Mouse (Mus musculus) left cerebral cortex, postnatal 36 days (tissue): ENCODE data around the gene Armc2. TPM values are rescaled to one million over a fixed set of nuclear protein-coding genes. Genes with fewer than 3 reads are reported as not detected.

ENCODE experiments used
- DNase-seq, 2 experiments: peaks; one replicate each; pipeline ENCODE4 v3.0.0; 2021 to 2022; ENCODE audit warnings: low spot score in 2 of 2, mixed read lengths in 1 of 2
- intact Hi-C: fragments of 180-260 bp; cut with DNase I; formaldehyde crosslinking; loops from one replicate; pipeline ENCODE4 v1.15.1; 2025
- total RNA-seq, 2 experiments: library from RNA; stranded (reverse); gene quantifications; 2 replicates each; pipeline ENCODE4 v1.2.3; 2021

The Armc2 gene
- 10 to 100 TPM; 12.8 to 14.7 TPM for total RNA-seq

GRCm38 (mm10) chr10:42018016-42018949, at the start of gene Armc2:
Armc2 (minus strand) TSS chr10:42018442.
- intact Hi-C loops, result no loop called here
- DNase-seq, result peak; percentile 78 to 82

- intact Hi-C loops, result no loop called here
- no peak for DNase-seq
Observed at GRCm38 (mm10) chr10:42064446-42064845, 46.2 kb upstream of the Armc2 start.

DNA sequence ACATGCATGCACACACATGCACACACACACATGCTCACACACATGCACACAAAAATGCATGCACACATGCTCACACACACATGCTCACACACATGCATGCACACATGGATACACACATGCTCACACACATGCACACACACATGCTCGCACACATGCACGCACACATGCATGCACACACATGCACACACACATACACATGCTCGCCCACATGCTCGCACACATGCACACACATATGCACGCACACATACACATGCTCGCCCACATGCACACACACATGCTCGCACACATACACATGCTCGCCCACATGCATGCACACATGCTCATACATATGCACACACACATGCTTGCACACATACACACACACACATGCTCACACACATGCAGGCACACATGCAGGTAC, 41.3 kb upstream of the Armc2 start:
- DNase-seq, result no peak
- intact Hi-C loops, result no loop called here

- intact Hi-C loops, result no loop called here
- no peak for DNase-seq
Observed at GRCm38 (mm10) chr10:42057746-42058145, 39.5 kb upstream of the Armc2 start.

- DNase-seq, result no peak
- intact Hi-C loops, result no loop called here
Observed at GRCm38 (mm10) chr10:42057231-42057601, 39.0 kb upstream of the Armc2 start.

DNA sequence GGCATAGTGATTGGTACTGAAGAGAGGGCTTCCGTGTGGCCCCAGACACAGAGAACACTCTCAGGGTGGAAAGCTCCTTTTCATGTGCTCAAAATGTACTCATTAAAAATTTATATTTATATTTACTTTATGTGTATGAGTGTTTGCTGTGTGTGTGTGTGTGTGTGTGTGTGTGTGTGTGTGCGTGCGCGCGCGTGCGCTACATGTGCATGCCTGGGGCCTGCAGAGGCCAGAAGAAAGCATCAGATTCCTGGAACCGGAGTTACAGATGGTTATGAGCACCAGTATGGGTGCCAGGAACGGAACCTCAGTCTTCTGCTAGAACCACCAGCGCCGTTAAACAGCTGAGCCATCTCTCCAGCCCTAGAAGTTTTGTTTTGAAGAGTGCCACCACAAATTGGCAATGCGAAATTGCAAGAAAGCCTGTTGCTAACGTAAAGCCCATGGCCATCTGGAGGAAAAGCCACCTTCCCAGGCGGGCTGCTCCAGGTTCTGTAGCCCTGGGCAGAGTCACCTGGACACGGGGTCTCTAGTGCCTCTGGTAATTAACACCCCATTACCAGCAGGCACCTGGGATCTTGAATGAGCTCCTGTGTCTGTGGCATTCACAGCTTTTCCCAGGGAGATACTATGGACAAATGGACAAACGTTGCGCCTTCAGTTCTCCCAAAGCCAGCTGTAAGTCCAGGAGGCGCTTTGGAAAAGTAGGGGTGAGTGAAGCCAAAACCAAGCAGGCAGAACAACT, 38.4 kb upstream of the Armc2 start:
- DNase-seq, result no peak
- intact Hi-C loops, result no loop called here

GRCm38 (mm10) chr10:42055224-42056165, 37.3 kb upstream of the Armc2 start:
- intact Hi-C loops, result no loop called here
- no peak for DNase-seq

- intact Hi-C loops, result no loop called here
- DNase-seq, result no peak
Observed at GRCm38 (mm10) chr10:42051069-42051468, 32.8 kb upstream of the Armc2 start.

- DNase-seq, result peak; percentile 45 to 56
- intact Hi-C loops, result no loop called here
Observed at GRCm38 (mm10) chr10:42048648-42049047, 30.4 kb upstream of the Armc2 start.

GRCm38 (mm10) chr10:42044574-42044973, 26.3 kb upstream of the Armc2 start:
- peak in 1 of 2 experiments; percentile 24 for DNase-seq
- intact Hi-C loops, result no loop called here

- intact Hi-C loops, result loop anchor here (1.0 kb wide), 1 partner anchor 111 kb away; no protein-coding TSS in a partner anchor
- DNase-seq, result no peak
Observed at GRCm38 (mm10) chr10:42043307-42043706, 25.1 kb upstream of the Armc2 start.

DNA sequence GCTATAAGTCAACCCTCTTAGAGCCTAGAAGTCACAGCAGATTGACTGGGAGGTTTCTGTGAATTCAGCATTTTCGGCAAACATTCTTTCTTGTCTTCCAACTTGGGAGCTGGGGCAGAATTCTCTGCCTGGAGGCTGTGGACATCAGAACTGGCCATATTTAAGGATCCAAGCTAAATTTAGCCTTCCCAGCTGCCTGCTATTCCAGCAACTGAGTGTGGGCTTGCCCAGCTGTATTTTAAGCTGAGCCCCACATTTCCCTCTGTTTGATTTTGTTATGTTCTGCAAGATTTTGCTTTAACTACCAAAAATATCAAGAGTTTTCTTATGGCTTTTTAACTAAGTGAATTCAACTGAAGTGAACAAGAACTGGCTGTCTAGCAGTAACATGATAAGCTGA, 24.6 kb upstream of the Armc2 start:
- DNase-seq, result peak; percentile 43 to 58
- intact Hi-C loops, result loop anchor here (1.0 kb wide), 1 partner anchor 111 kb away; no protein-coding TSS in a partner anchor

DNA sequence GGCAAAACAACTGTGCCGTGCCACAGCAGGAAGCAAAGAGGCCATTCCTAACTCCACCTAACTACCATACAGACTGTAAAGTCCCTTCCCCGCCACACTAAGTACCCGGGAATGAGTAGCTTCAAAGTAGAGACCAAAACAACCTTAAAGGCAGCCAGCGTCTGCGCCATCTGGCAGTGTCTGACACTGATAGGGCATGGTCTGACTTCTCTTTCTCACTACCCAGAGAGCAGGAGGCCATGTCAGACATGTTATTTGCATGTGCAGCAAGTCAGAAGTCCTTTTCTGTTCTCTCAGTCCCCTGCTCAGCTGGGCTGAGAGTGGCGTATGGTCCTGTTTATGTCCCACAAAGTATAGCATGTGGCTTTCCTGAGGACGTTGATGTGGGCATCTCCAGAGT, 23.8 kb upstream of the Armc2 start:
- no peak for DNase-seq
- intact Hi-C loops, result no loop called here

DNA sequence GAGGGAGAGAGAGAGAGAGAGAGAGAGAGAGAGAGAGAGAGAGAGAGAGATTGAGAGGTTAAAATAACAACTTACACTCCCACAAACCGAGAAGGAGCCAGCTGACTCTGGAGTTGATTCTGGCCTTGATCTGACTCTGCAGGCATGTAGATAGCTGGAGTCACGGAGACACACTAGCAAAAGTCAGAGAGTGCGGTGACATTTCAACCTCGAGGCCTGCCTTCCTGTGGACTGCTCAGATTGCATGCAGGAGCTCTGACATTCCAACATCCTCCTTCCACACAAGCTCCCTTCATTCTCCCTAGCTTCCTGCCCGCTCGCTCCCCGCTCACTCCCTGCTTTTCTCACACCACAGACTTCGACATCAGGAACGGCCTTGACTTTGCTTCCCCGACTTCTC, 20.3 kb upstream of the Armc2 start:
- intact Hi-C loops, result no loop called here
- DNase-seq, result no peak

- intact Hi-C loops, result no loop called here
- DNase-seq, result no peak
Observed at GRCm38 (mm10) chr10:42037301-42037870, 19.1 kb upstream of the Armc2 start.

DNA sequence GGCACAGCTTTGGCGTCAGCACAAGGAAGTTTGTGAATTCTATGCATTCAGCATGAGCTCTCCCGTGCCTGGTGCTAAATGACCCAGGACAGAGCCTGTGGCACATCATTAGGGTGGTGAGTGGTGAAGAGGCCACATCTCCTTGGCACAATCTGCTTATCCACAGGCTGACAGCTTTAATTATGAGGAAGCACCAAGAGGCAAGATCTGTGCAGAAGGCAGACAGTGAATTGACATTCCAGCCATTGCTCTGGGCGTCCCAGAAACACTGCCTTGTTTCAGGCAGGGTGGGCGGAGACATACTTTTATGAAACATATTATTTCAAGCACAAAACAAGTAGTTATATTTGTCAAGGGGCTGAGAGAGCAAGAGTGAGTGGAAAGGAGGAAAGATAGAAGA, 18.6 kb upstream of the Armc2 start:
- intact Hi-C loops, result no loop called here
- no peak for DNase-seq

GRCm38 (mm10) chr10:42033571-42033970, 15.3 kb upstream of the Armc2 start:
- intact Hi-C loops, result no loop called here
- no peak for DNase-seq

DNA sequence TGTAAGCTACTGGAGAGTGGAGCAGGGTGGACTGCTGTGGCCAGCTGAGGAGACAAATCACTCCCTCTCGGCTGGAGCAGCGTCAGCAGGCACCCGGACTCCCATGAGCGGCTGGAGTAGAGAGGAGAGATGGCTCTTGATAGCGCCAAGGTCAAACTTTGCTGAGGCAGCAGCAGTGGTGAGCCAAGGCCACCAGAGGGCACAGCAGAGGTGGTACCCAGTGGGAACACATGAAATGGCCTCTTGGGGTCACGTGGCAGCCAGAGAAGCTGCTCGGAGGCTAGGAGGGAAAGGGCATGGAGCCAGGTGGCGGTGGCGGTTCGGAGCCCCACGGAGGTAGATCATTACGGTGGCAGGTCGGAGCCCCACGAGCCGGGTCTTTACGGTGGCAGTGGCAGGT, 12.8 kb upstream of the Armc2 start:
- intact Hi-C loops, result no loop called here
- DNase-seq, result peak; percentile 58 to 73

- DNase-seq, result no peak
- intact Hi-C loops, result loop anchor here (5.0 kb wide), 1 partner anchor 248 kb away; the partner anchor contains the start of gene Foxo3
Observed at GRCm38 (mm10) chr10:42029502-42029901, 11.3 kb upstream of the Armc2 start.
